Mouse (Mus musculus): ENCODE results near the gene Cd28.

The Cd28 gene

DNA sequence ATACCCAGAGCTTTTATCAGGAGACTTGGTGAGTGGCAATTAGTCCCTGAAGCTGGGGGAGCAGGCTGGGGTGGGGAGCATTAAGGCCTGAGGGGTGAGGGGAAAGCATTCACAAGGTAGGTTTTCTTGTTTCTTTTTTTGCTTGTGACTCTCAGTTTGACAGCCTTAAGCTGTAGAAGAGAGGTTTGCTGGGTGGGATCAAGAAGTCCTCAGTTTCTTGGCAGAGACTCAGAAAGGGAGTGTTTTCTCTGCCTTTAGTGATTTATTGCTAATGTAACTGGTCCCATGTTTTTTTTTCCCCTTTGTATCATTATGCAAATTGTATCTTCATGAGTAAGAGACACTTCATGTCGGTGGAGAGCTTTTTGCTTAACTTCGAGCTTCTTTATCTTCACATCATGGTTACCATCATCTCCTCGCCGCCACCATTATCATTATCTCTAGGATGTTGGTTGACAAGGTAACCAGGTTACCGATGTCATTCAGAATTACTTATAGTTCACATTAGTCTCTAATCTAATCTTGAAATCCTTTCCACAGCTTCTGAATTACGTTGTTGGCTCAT is 33.7 kb downstream of the Cd28 start:
- no peak for DNase-seq (ENCODE audit: low read depth, low spot score)

DNA sequence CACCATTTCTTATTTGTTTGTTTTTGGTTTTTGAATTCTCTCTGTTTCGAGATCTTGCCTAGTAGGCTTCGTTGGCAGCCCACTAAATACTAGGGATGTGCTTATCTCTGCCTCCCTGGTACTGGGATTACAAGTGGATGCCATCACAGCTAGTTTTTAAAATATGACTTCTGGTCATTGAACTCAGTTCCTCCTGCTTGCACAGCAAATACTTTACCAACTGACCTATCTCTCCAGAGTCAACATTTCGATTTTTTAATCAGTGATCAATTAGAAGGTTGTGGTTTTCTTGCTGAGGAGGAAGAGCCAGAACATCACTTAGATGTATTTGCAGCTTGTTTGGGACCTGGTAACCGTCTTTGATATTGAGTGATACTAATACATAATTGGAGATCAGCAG is 34.4 kb downstream of the Cd28 start:
- DNase-seq (ENCODE audit: low read depth, low spot score) = no peak

DNA sequence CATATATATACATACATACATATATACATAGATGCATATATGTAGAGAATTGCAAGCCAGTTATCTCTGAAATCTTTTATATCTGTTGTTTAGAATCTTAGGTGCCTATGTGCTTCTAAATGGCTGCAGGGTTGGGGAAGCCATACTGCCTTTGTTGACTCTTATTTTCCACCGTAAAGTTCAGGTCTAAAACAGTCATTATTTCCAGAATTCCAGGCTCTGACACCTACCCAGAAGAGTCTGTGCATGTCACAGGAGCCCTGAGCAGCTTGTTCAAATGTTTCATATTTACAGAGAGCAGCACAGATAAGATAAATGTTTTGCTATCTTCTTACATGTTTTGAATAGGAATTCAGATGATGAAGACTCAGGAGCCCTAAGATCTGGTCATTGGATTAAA is 36.4 kb downstream of the Cd28 start:
- no peak for DNase-seq (ENCODE audit: low read depth, low spot score)

DNA sequence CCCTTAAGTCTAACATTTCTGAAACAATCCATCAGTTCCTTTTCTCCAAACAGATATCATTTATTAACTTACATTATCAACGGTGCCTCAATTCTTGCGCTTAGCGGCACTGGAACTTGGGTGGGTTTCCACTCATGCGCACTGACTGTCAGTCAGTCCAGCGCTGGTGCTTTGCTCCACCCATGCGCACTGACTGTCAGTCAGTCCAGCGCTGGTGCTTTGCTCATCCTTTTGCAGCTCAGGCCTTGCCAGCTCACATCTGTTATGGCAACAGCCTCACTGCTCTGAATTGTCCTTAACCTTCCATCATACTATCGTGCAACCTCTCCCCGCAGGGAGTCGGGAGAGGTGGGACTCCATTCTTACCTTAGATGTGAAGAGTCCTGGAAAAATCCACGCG is 37.4 kb downstream of the Cd28 start:
- no peak for DNase-seq (ENCODE audit: low read depth, low spot score)

DNA sequence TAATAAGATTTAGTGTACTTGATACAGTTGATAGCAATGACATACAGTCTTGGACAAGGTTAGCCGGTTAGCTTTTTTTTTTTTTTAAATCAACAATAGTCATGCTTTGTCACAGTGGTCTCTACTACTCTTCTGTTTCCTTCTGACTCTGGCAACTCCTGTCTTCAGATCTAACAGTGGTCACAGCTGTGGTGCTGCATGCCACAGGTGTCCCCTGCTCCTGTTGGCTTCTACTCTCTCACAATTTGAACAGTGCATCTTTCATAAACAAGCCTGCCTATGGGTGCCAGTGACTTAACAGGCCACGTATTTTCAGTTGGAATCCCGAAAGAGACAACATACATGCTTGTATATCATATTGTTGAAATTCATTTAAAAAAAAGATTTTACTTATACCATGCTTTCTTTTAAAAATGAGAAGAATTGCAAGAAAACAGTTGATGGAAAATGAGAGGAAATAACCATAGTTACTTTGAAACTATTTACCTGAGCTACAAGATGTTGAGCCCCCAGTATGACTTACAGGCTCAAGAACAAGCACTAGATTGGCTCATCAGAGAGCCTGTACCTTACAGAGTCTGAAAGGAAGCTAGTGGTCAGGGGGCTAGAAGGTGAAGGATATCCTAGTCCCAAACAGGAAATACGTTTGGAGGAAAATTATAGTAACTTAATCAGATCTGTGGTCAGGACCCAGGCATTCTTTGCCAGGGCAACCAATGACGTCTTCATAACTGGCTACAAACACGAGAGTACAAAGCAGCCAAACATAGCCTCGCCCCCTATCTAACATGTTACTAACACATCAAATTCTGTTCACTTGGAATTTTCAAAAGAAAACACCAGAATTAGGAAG is 39.0 kb downstream of the Cd28 start:
- no peak for DNase-seq (ENCODE audit: low read depth, low spot score)

DNA sequence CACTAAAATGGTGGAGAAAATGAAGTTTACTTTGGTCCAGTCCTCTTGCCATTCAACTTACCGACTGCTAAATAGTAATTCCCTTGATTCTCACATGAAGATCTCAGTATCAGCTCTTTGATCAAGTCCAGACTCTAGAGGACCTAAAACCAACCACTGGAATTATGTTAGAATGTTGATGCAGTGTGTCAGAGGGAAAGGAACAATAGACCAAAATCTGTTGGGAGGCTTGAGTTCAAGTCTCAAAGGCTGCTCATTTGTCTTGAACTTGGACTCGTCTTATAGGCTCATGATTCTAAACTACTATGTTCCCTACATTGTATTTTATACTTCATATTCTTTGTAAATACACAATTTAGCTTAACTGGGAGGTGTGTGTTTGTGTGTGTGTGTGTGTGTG is 41.0 kb downstream of the Cd28 start:
- DNase-seq (ENCODE audit: low read depth, low spot score) = no peak

DNA sequence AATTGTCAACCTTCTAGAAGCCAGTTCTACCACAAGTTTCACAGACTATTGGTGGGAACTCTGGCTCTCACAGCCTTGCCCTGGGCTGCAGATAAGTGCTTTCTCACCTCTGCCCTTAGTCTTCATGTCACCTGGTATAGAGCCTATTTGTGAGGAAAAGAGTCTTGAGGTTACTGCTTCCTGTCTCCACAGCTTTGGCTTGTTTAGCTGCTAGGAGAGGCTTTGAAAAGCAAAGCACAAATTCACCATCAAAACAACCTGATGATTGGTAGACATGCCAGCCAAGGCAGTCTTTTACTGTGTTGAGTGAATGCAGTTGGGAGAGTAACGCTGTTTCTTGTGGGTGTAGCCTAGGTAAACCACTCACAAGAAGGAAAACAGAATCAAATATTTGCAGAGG is 41.6 kb downstream of the Cd28 start:
- DNase-seq (ENCODE audit: low read depth, low spot score) = no peak

DNA sequence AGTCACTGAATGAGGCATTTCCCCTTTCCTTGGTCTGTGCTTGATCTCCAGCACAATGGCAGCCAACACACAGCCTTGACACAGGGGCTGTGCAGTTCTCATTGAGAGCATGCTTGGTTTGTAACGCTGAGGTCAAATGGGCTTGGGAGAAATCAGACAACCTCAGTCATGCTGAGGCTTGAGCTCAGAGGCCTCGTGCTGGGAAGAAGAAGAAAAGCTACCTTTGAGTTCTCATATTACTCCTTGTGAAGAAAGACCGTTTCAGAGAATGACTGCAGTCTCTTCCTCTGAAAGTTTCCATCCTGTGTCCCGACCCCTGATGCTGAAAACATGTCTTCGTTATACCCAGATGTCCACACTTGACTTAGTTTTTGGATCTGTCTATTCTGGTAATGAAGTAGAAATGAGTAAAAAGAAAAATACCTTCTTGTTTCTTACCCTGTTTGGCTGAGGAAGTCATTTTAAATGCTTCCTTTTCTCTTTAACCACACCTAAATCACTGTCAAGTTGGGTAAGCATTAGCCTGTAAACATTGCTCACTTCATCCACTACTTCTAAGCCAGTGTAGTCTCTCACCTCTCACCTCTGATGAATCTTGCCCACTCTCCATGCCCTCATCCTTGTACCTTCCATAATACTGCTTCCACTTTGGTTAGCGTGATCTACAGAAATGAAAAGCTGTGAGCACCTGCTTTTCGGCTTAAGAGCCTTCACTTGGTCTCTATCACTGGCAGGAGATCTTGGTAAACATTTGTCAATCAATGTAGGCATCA is 43.1 kb downstream of the Cd28 start:
- no peak for DNase-seq (ENCODE audit: low read depth, low spot score)

DNA sequence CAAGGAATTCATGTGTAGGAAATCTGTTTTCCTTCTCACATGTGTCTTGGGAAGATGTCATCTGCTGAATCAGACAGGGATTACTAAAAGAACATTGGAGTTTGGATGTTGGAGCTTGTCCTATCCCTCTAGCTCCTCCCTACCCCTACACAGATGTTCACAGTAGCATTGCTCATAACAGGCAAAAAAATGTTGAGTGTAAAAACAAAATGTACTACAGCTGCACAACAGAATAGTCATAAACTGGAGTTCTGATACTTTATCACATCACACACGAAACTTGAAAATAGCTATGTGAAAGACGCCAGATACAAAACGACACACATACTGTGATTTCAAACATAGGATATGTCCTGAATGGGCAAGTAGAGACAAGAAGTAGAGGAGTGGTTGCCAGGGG is 43.9 kb downstream of the Cd28 start:
- no peak for DNase-seq (ENCODE audit: low read depth, low spot score)

DNA sequence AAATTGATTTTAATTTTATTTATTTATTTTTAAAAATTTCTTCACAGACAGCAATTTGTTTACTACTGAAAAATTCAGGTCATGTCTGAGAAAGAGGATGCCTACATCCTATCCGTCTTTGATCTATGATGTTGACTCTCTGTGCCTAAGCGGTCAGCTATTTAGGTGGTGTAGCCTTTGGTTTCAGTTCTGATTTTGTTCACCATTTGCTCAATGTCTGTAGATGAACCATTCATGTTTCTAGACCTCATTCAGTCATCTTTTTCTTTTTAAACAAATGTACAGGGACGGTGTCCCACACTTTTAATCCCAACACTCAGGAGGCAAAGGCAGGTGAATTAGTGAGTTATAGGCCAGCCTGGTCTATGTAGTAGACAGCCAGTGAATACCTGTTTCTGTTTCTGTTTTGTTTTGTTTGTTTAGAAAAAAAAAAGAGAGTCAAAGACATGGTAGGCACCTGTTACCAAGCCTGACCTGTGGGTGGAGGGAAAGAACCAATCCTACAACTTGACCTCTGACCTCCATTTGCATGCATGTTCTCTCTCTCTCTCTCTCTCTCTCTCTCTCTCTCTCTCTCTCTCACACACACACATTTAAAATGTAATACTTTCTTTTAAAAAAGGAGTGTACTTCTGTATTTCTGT is 45.0 kb downstream of the Cd28 start:
- no peak for DNase-seq (ENCODE audit: low read depth, low spot score)

DNA sequence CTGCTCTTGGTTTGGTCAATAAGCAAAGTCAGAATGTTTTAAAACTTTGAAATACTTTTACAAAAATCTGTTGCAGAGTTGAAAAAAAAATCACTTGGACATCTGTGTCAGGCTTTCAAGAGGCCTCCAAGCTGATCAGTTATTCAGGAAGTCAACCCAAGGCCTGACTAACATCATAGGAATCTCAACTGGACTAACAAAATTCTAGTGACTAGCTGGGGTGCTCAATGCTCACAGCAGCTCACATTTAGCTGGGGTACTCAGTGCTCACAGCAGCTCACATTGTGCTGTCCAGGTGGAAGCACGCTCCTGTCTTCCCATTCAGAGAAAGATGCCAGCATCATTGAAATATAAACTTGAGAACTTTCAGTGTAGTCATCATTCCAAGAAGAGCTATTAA is 45.9 kb downstream of the Cd28 start:
- DNase-seq (ENCODE audit: low read depth, low spot score) = no peak

DNA sequence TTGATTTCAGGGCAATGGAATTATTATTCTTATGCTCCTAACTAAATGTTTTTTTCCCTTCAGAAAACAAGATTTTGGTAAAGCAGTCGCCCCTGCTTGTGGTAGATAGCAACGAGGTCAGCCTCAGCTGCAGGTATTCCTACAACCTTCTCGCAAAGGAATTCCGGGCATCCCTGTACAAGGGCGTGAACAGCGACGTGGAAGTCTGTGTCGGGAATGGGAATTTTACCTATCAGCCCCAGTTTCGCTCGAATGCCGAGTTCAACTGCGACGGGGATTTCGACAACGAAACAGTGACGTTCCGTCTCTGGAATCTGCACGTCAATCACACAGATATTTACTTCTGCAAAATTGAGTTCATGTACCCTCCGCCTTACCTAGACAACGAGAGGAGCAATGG is 46.3 kb downstream of the Cd28 start:
- DNase-seq (ENCODE audit: low read depth, low spot score) = no peak

DNA sequence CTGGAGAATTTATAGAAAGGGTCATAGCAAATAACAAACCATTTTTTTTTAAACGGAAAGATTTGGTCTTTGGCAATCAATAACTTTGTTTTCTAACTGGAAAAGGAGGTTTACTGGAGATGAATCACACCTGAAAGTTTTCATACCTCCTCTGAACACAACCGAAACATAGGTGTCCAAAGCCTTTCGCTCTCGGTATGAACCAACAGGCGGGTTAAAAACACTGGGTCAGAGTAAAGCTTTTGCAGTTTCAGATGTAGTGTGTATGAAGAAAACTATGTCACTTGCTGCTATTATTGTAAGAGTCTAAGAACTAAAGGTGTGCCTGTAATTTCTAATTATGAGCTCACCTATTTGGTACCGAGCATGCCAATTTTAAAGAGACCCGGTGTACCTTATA is 55.2 kb downstream of the Cd28 start:
- DNase-seq (ENCODE audit: low read depth, low spot score) = no peak

DNA sequence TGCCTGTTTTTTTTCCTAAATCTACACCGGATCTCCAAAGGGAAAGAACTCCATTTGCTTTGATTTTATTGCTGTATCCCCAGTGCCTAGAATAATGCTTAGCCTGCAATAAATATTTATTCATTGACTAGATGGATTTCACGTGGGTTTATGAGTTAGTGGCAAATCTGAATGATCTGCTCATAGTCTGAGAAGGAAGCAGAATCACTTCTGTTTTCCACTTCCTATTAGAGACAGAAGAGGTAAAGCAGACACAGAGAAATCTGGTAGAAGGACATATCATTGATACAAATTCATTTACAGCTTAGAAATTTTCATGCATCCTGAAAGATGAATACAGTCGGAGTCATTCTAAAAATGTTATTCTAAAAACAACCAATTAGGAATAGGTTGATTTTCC is 56.6 kb downstream of the Cd28 start:
- no peak for DNase-seq (ENCODE audit: low read depth, low spot score)

DNA sequence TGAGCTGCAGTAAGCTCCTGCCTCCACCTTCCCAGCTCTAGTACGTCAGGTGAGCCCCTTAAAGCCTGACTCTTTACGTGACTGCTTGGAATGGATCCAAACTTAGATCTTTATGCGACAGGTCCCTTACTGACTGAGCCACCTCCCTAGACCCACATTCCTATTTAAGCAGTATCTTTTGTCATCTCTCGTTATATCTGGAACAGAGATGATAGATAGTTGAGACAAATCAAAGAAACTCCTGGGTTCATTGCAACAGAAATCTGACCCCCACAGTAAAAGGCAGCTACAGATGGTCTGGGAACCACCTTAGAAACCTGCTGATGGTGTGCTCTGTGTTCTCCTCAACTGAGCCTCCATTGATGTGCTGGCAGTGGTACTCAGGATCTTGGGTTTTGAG is 59.6 kb downstream of the Cd28 start:
- no peak for DNase-seq (ENCODE audit: low read depth, low spot score)

DNA sequence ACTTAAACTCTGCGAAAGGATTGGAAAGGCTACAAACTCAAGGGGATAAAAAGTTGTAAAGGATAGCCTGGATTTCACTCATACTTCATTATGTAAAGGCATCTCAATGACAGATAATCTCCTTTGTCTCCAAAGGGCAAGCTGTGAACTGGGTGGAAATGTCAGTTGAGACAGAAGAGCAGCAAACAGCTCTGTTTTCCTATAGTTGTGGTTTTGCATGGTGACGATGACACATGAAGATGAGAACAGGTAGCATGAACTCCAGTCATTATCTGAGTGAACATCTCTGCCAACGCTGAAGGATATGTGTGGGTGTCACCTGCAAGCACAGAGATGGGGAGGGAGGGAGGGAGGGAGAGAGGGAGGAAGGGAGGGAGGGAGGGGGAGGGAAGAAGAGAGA is 60.3 kb downstream of the Cd28 start:
- no peak for DNase-seq (ENCODE audit: low read depth, low spot score)

DNA sequence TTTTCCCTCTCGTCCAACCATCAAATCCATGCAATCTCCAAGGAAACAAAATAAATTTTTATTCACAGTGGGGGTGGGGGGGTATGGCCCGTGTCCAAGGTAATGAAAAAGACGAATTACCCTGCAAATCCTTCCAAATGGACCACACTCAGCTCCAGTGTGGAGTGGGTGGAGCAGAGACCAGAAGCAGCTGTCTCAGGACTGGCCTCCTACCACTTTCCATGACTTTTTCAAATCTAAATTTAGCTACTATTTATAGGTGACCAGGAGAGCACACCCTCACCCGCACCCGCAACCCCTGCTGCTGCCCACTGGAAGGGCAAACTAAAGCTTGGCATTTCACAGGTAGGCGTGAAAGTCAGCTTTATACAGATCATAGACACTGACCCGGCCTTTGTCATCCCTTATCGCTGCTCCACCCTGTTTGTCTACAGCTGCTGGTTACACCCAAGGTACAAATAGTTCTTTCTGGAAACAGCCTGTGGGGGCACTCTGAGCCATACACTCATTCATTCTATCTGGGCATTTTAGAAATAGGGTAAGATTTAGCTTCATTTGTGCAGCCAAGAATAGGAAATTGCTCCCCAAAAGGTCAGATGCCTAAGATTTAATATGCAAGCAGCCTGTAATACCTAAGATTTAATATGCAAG is 62.0 kb downstream of the Cd28 start:
- peak; percentile 67 for DNase-seq (ENCODE audit: low read depth, low spot score)

DNA sequence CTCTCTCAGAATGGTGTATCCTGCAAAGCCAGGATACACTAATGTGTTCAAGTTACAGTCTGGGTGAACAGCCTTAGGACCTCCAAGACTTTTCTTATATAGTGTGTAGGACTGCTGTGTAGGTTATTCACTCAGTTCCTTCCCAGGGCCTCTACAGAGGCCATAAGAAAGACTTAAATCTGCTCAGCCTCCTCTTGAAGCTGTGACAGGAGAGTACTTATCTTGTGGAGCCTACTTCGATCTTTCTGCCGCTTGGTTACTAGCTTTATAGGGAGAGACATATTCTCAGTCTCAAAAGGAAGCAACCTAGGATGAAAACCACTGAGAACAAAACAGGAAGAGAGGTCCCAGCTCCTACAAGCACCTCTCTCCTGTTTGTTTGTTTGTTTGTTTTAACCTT is 62.6 kb downstream of the Cd28 start:
- no peak for DNase-seq (ENCODE audit: low read depth, low spot score)

DNA sequence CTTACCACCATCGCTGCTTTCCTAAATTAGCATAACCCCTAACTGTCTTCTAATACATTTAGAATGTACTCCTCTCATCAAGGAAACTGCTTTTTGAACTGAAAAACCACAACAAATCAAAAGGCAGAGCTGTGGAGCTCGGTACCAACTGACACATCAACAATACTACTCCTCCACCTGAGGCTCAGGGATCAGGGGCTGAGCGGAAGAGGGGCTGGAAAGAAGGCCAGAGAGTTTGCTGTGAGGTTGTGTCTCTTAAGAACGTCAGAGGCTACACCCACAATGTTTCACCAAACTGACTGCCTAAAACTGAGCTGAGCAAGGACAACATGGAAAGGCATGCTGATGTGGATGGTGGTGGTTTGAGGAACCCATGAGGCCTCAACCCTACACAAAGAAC is 65.1 kb downstream of the Cd28 start:
- DNase-seq (ENCODE audit: low read depth, low spot score) = no peak

DNA sequence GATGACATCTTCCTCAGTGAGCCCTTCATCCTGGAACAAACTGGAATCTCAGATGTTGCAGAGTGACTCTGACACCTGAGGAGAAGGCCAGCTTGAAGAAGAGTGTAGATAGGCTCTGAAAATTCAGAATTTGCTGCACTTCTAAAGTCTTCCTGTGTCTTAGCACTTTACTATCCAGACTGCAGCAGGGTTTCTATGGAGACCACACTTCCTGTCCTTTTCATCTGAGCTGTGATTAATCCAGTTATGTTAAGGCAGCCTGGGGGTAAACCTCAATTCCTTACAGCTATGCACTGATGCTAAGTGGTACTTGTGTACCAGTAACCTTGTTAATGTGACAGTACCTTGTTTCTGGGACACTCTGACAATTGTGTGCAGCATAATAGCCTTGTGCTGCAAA is 77.1 kb downstream of the Cd28 start:
- no peak for DNase-seq (ENCODE audit: low read depth, low spot score)

DNA sequence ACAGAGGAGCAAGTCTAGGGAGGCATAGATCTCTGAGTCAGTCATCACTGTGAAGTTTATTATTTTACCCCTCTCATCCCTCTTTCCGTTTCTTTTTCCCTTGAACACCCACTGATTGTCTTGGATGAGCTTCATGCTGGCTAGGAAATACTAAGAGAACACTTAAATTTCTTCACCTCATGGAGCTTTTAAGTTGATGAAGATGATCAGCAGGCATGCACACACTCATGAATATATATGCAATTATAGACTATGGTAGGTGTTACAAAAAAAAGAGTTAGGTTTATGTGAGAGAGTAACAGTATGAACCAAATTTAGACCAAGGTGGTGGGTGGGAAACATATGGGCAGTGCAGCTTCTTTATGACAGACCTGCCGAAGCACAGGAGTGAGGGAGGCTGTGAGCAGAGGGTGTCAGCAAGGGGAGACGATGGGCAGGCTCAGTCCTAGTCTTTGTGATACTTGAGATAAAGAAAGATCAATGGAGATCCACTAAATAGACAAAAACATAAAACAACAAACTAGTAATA is 79.1 kb downstream of the Cd28 start:
- DNase-seq (ENCODE audit: low read depth, low spot score) = no peak

Measured in skeletal muscle tissue, adult 2 months (tissue).